Mouse (Mus musculus) stomach, embryonic 16.5 days (tissue): ENCODE measurements around the gene Aars2. TPM values are rescaled to one million over a fixed set of nuclear protein-coding genes. Genes with fewer than 3 reads are reported as not detected.
A peak's percentile ranks its signal among the peaks of the same experiment; 100 is the strongest.

Experiments
- ATAC-seq: fragments of 200-750 bp; cut with Nextera tagmentation; 2 replicates; pipeline ENCODE4 v1.8.0; 2017; ENCODE audit warnings: moderate number of reproducible peaks, moderate TSS enrichment; ENCODE audit not compliant: insufficient read depth, low FRiP score
- H3K27ac ChIP-seq: fragments of 300-500 bp; sonication (generic); 2 replicates; pipeline ENCODE4 v1.5.1; 2014; ENCODE audit warnings: low read length
- H3K27me3 ChIP-seq: fragments of 300-500 bp; sonication (generic); 2 replicates; pipeline ENCODE4 v1.6.1; 2014; ENCODE audit warnings: low read length, control low read depth, mixed read lengths; ENCODE audit not compliant: control insufficient read depth, insufficient read depth
- H3K36me3 ChIP-seq: fragments of 300-500 bp; sonication (generic); 2 replicates; pipeline ENCODE4 v1.6.1; 2014; ENCODE audit warnings: low read length; ENCODE audit not compliant: control insufficient read depth, insufficient read depth
- H3K4me1 ChIP-seq: fragments of 300-500 bp; sonication (generic); 2 replicates; pipeline ENCODE4 v1.6.1; 2014; ENCODE audit warnings: low read length, control low read depth, mixed read lengths; ENCODE audit not compliant: control insufficient read depth, insufficient read depth
- H3K4me2 ChIP-seq: fragments of 300-500 bp; sonication (generic); 2 replicates; pipeline ENCODE4 v1.6.1; 2014; ENCODE audit warnings: low read depth, low read length, mixed read lengths
- H3K4me3 ChIP-seq: fragments of 300-500 bp; sonication (generic); replicated peaks from 2 replicates; pipeline ENCODE4 v1.5.1; 2014; ENCODE audit warnings: mild to moderate bottlenecking, low read length
- H3K9ac ChIP-seq: fragments of 300-500 bp; sonication (generic); 2 replicates; pipeline ENCODE4 v1.6.1; 2014; ENCODE audit warnings: low read length
- H3K9me3 ChIP-seq: fragments of 300-500 bp; sonication (generic); replicated peaks from 2 replicates; pipeline ENCODE4 v1.6.1; 2016; ENCODE audit warnings: low read length, control low read depth; ENCODE audit not compliant: control insufficient read depth
- WGBS: fragments of 180-500 bp; shearing (Covaris S2); extraction: QIAGEN DNeasy Blood & Tissue Kit; methylation state at CpG from one replicate; pipeline ENCODE4 v1.1.7; 2014; 5-methylcytosine and 5-hydroxymethylcytosine counted together
- polyA plus RNA-seq: library from polyadenylated mRNA; unstranded; fragments of >200 nt; fragmentation: Nextera tagmentation; extraction: Ambion mirVana; gene quantifications from 2 replicates; pipeline ENCODE4 v1.2.1, GENCODE M21; 2015

Gene Aars2
- polyA plus RNA-seq, 1 experiment from 2014 or later, result 17.0 TPM

DNA sequence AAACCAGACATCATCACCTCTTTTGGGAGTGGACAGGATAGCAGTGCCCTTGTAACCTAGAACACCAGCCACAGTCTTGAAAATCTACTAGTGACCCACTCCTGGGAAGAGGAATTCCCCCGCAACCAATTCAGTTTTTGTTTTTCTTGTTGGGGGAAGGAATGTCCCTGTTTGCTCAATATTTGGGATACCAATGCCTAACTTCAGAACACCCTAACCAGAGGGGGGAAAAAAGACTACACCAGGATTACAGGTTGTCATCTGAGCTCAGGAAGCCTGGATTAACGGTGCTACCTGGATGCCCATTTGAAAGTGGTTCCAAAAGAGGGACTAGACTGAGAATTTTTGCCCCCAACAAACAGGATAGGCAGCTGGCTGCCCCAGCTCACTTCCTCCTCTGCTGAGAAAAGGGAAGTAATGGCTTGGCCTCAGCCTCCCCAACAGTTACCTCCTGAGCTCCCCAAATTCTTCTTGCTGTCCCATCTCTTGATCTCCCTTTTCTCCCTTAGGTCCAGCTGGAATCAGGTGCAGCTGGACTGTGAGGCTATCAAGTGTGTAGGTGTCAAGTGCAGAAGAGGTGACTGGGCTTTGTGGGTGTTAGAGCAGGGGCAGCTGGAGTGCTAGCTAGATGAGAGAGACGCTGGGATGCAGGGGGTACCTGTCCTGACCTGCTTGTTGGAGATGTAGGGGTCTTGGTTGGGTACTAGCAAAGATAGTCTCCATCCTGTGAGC, 50.0 kb downstream of the Aars2 start:
- Histone ChIP-seq H3K9ac (peak overlapping the region; percentile 76), H3K27ac (no peak overlapping the region)

DNA sequence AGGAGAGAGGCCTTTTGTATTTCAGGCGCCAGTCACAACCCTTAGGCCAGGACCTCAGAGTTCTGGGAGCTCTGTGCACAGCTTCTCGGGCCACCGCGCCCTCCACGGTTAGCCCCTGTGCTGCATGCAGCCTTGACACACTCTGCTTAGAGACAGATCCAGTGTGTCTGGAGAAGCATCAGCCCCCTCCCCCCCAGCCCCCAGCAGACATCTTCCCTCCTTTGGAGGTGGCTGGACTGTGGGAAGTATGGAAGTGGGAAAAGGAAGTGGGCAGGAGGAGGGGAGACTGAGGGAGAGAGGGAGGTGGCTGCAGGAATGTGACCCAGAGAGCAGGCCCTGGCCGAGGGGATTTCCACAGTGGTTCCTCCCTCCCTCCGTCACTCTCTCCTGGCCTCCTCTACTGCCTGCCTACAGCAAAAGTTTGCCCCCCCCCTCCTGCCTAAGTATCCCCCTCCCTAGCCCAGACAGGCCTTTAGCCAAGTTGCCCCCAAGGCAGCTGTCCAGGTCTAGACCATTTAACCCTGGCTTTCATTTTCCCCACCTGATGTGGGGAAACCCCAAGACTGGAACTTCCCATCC, 50.7 kb downstream of the Aars2 start:
- peak overlapping the region; percentile 31 for H3K9ac ChIP-seq
- peak overlapping the region; percentile 12; the same call in 1 of the 2 replicates for H3K4me2 ChIP-seq
- no peak overlapping the region for H3K27ac ChIP-seq
- no peaks in the 10 kb centered on the region for H3K36me3 ChIP-seq
- H3K27me3 ChIP-seq, result peaks cover 9% of the 10 kb centered on the region
- ATAC-seq, result no peak
- peaks cover 4% of the 10 kb centered on the region; the same call in 1 of the 2 replicates for H3K4me1 ChIP-seq
- H3K4me3 ChIP-seq, result peak overlapping the region; percentile 18
- no peaks in the 10 kb centered on the region for H3K9me3 ChIP-seq
- WGBS, result 53% methylated on average over 6 of the region's 7 CpGs

More for the DNA sequence above, 50.0 kb downstream of the Aars2 start:
- peak overlapping the region; percentile 97 for H3K4me2 ChIP-seq
- H3K9me3 ChIP-seq, result no peaks in the 10 kb centered on the region
- H3K4me3 ChIP-seq, result peak overlapping the region; percentile 72
- H3K4me1 ChIP-seq, result peaks cover 4% of the 10 kb centered on the region; the same call in 1 of the 2 replicates
- H3K36me3 ChIP-seq, result no peaks in the 10 kb centered on the region
- ATAC-seq, result no peak
- 63% methylated on average over 3 of the region's 3 CpGs for WGBS
- H3K27me3 ChIP-seq, result peaks cover 9% of the 10 kb centered on the region

- Histone ChIP-seq H3K4me1 (peaks cover 4% of the 10 kb centered on the region; the same call in 1 of the 2 replicates), H3K27me3 (peaks cover 9% of the 10 kb centered on the region), H3K27ac (no peak overlapping the region), H3K9me3 (no peaks in the 10 kb centered on the region), H3K4me2 (no peak overlapping the region), H3K36me3 (no peaks in the 10 kb centered on the region), H3K9ac (0 out of 2 replicates have a peak overlapping the region, but pooled peaks have one; percentile 16), H3K4me3 (no peak overlapping the region)
- 71% methylated on average over 16 of the region's 16 CpGs for WGBS
- no peak for ATAC-seq
Observed at GRCm38 (mm10) chr17:45557998-45558862, 51.6 kb downstream of the Aars2 start.

GRCm38 (mm10) chr17:45559732-45560525, 53.3 kb downstream of the Aars2 start:
- Histone ChIP-seq H3K4me3 (no peak overlapping the region), H3K36me3 (no peaks in the 10 kb centered on the region), H3K9me3 (no peaks in the 10 kb centered on the region), H3K27me3 (peaks cover 9% of the 10 kb centered on the region), H3K4me2 (no peak overlapping the region), H3K27ac (no peak overlapping the region), H3K9ac (no peak overlapping the region), H3K4me1 (peaks cover 9% of the 10 kb centered on the region)
- WGBS, result 83% methylated on average over 15 of the region's 15 CpGs
- ATAC-seq, result no peak

DNA sequence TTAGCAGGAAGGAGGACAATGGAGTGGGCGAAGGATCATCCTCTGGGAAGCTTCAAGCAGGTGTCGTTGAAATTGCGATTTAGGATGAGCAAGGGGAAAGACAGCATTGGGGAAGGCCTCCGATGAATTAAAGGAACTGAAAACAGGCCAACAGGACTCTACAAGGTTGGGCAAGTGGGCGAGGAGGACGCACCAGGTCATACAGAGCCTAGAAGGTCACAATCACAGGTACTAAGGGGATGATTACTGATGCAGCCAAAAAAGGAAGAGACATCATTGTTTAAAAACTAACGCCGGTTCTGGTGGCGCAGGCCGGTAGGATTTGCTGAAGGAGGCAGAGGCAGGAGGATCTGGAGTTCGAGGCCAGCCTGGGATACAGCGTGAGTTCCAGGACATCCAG, 56.6 kb downstream of the Aars2 start:
- no peaks in the 10 kb centered on the region for H3K9me3 ChIP-seq
- peaks cover 14% of the 10 kb centered on the region for H3K4me1 ChIP-seq
- no peak for ATAC-seq
- H3K9ac ChIP-seq, result no peak overlapping the region
- WGBS, result 68% methylated on average over 12 of the region's 12 CpGs
- H3K4me2 ChIP-seq, result no peak overlapping the region
- H3K27ac ChIP-seq, result no peak overlapping the region
- H3K27me3 ChIP-seq, result no peaks in the 10 kb centered on the region
- peaks cover 13% of the 10 kb centered on the region for H3K36me3 ChIP-seq
- no peak overlapping the region for H3K4me3 ChIP-seq

DNA sequence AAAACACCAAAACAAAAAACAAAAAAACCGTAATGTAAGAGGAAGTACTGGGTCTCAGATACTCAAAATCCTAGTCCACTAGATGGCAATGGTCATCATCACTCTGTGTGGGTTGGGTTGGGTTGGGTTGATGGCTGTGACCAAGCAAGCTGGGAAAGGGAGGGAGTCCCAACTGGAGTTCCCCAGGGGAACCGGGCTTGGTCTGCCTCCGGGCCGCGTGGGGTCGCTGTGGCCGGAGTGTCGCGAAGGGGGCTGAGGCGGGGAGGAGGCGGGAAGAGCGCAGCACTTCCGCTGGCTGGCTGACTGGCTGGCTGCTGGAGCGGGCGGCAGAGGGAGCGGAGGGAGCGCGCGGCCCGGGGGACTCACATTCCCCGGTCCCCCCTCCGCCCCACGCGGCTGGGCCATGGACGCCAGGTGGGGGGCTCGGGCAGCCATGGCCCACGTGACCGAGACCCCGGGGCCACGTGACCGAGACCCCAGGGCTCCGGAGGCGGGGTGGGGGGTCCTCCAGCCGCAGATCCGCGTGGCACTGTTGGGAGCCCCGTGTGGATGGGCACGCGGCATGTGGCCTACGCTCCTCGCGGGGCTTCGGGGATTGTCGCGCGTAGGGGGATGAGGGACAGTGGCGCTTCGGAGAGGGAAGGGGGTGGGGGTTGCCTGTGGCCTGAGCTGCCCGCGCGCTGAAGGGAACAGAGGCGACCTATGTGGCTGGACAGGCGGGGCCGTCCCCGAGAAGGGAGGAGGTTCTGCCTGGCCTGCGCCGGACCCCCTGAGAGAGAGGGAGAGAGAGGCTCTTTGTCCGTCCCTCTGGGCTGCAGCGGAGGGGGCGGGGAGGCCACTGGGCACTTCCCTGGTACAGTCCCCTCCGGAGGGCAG, 57.3 kb downstream of the Aars2 start, which contains the start of gene Slc35b2:
Gene Slc35b2, plus strand, starts transcription at position 220 of the 876 bp plus-strand sequence.
- peak; percentile 91 for ATAC-seq

DNA sequence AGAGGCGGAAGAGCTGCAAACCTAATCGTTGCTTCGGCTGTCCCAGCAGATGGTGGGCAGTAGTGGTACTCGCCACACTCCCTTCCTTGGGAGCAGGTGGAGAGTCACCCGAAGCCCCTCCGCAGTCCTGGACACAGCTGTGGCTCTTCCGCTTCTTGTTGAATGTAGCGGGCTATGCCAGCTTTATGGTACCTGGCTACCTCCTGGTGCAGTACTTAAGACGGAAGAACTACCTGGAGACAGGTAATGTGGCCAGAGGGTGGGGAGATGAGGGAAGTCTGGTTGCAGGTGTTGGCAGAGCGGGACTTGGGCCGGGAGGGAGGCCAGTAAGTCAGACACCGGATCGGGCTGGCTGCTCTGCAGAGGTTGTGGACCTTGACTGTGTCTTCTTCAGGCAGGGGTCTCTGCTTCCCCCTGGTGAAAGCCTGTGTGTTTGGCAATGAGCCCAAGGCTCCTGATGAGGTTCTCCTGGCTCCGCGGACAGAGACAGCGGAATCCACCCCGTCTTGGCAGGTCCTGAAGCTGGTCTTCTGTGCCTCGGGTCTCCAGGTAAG, 58.0 kb downstream of the Aars2 start:
- Histone ChIP-seq H3K36me3 (peaks cover 26% of the 10 kb centered on the region), H3K9ac (peak overlapping the region; percentile 98), H3K27me3 (no peaks in the 10 kb centered on the region), H3K27ac (peak overlapping the region; percentile 84), H3K4me1 (peaks cover 15% of the 10 kb centered on the region), H3K4me3 (peak overlapping the region; percentile 96), H3K9me3 (no peaks in the 10 kb centered on the region), H3K4me2 (peak overlapping the region; percentile 98)
- ATAC-seq, result no peak
- 6% methylated on average over 18 of the region's 18 CpGs for WGBS

More for the DNA sequence above, 57.3 kb downstream of the Aars2 start, which contains the start of gene Slc35b2:
- Histone ChIP-seq H3K9me3 (no peaks in the 10 kb centered on the region), H3K27ac (peak within 1 kb of the TSS; percentile 84), H3K36me3 (peaks cover 19% of the 10 kb centered on the region), H3K27me3 (no peaks in the 10 kb centered on the region), H3K4me2 (peak within 1 kb of the TSS; percentile 98), H3K4me3 (peak within 1 kb of the TSS; percentile 96), H3K9ac (peak within 1 kb of the TSS; percentile 98), H3K4me1 (peaks cover 14% of the 10 kb centered on the region)
- under 1% methylated on average over 59 of the region's 61 CpGs for WGBS
